Mouse (Mus musculus) E14TG2a.4 (cell line): ENCODE measurements around the gene Efnb1.

Experiments
- CTCF ChIP-seq: conservative IDR thresholded peaks from 2 replicates; pipeline ENCODE4 v1.5.1; 2014; ENCODE audit warnings: low read length
- POU5F1 ChIP-seq: IDR thresholded peaks from 2 replicates; pipeline ENCODE4 v1.6.1; 2014; ENCODE audit warnings: low read length, borderline replicate concordance

- TF ChIP-seq CTCF (no peak), POU5F1 (no peak)
These were observed 9.6 kb downstream of the Efnb1 start for GRCm38 (mm10) chrX:99145561-99145960.
